Mouse (Mus musculus) hindbrain, embryonic 11.5 days (tissue): ENCODE data around the gene Hpca. TPM values are rescaled to one million over a fixed set of nuclear protein-coding genes. Genes with fewer than 3 reads are reported as not detected.
A peak's percentile ranks its signal among the peaks of the same experiment; 100 is the strongest.

Experiments
- ATAC-seq: fragments of 200-750 bp; cut with Nextera tagmentation; 2 replicates; pipeline ENCODE4 v1.8.0; 2017; ENCODE audit warnings: mild to moderate bottlenecking, moderate TSS enrichment, moderate library complexity; ENCODE audit not compliant: low FRiP score
- DNase-seq: peaks from one replicate; pipeline ENCODE4 v3.0.0-alpha.2; 2015; ENCODE audit warnings: low spot score
- H3K27ac ChIP-seq: fragments of 300-500 bp; sonication (generic); 2 replicates; pipeline ENCODE4 v1.5.1; 2014; ENCODE audit warnings: mild to moderate bottlenecking, low read depth, low read length
- H3K27me3 ChIP-seq: fragments of 300-500 bp; sonication (generic); 2 replicates; pipeline ENCODE4 v1.6.1; 2014; ENCODE audit warnings: mild to moderate bottlenecking, low read length, moderate library complexity, mixed read lengths; ENCODE audit not compliant: control insufficient read depth, insufficient read depth
- H3K36me3 ChIP-seq: fragments of 300-500 bp; sonication (generic); 2 replicates; pipeline ENCODE4 v1.6.1; 2014; ENCODE audit warnings: mild to moderate bottlenecking, low read length, moderate library complexity, mixed read lengths; ENCODE audit not compliant: control insufficient read depth, insufficient read depth
- H3K4me1 ChIP-seq: fragments of 300-500 bp; sonication (generic); replicated peaks from 2 replicates; pipeline ENCODE4 v1.6.1; 2014; ENCODE audit warnings: low read length, mixed read lengths; ENCODE audit not compliant: control insufficient read depth, insufficient read depth
- H3K4me2 ChIP-seq: fragments of 300-500 bp; sonication (generic); replicated peaks from 2 replicates; pipeline ENCODE4 v1.6.1; 2014; ENCODE audit warnings: mild to moderate bottlenecking, low read depth, low read length
- H3K4me3 ChIP-seq: fragments of 300-500 bp; sonication (generic); 2 replicates; pipeline ENCODE4 v1.5.1; 2014; ENCODE audit warnings: low read depth, low read length
- H3K9ac ChIP-seq: fragments of 300-500 bp; sonication (generic); 2 replicates; pipeline ENCODE4 v1.6.1; 2014; ENCODE audit warnings: low read depth, low read length
- H3K9me3 ChIP-seq: fragments of 300-500 bp; sonication (generic); 2 replicates; pipeline ENCODE4 v1.6.1; 2016; ENCODE audit warnings: low read length; ENCODE audit not compliant: control insufficient read depth
- WGBS: fragments of 180-500 bp; shearing (Covaris S2); extraction: QIAGEN DNeasy Blood & Tissue Kit; methylation state at CpG from one replicate; pipeline ENCODE4 v1.1.7; 2014; 5-methylcytosine and 5-hydroxymethylcytosine counted together
- polyA plus RNA-seq: library from polyadenylated mRNA; unstranded; fragments of >200 nt; fragmentation: Nextera tagmentation; extraction: Ambion mirVana; gene quantifications from 2 replicates; pipeline ENCODE4 v1.2.1, GENCODE M21; 2014

The Hpca gene
- polyA plus RNA-seq, 1 experiment from 2014 or later: 2.6 TPM

DNA sequence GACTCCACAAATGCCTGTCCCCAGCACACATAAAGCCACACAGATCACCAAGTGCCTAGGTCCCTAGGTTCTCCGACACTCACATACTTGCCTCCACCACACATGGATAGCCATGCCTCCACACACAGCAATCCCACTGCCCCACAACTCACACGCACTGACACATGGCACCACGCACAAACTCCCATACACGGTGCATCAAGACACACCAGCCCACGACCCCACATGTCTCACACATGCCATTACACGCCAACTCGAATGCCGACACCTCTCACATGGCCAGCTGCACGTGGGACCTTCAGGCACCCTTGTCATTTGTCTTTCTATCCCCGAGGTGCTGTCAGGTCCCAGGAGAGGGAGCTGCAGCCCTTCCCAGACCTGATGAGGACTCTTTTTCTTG, 2.1 kb downstream of the Hpca start:
- no peak overlapping the region for H3K27ac ChIP-seq
- peaks cover 33% of the 10 kb centered on the region for H3K27me3 ChIP-seq
- DNase-seq (no peak), ATAC-seq (no peak)
- H3K9me3 ChIP-seq: no peaks in the 10 kb centered on the region
- H3K4me2 ChIP-seq: no peak overlapping the region
- no peak overlapping the region for H3K9ac ChIP-seq
- peaks cover 9% of the 10 kb centered on the region for H3K4me1 ChIP-seq
- H3K4me3 ChIP-seq: no peak overlapping the region
- 79% methylated on average over 10 of the region's 10 CpGs for WGBS
- no peaks in the 10 kb centered on the region for H3K36me3 ChIP-seq

DNA sequence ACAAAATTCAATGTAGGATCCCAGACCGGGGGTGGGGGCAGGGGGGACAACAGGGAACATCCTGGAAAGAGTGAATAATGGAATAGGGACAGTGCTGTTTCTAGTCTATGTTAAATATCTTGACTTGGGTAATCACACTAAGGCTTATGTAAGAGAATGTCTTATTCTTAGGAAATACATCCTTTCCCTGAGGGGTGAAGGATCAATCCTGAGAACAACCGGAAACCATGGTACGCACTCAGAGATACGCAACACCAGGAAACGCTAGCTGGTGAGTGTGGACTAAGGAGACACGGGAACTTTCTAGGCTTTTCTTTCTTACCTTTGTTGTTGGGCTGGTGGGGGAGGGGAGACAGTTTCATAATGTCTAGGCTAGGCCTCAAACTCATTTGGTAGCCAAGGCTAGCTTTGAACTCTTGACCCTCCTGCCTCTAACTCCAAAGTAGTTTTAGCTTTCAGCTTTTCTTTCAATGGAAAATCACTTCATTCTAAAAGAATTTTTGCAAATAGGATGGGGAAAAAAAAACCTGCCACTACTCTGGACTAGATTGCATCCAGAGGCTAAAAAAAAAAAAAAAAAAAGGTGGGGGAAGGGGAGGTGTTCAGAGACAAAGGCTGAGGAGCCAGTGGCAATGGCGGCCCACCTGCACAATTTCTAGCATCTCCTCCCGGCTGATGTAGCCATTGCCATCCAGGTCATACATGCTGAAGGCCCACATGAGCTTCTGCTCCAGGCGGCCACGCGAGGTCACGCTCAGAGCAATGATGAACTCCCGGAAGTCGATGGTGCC, 3.9 kb downstream of the Hpca start:
- no peak overlapping the region for H3K4me3 ChIP-seq

DNA sequence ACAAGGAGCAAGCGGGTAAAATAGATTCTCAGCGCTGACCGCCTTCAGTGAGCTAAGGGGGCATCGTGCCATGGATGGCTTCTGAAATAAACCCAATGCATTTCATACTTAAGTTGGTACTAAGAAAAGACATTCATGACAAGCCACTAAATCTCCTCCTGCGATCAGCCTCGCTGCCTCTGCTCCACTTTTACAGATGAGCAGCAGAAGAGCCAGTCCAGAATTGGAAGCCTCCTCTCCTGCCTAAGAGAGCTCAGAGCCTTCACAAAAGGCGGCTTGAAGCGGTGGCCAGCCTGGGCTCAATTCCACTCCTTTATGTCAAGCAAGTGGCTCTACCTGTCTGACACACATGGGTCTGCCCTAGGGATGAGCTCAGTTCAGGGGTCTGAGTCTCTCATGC, 5.1 kb downstream of the Hpca start:
- Histone ChIP-seq H3K36me3 (no peaks in the 10 kb centered on the region), H3K4me2 (no peak overlapping the region), H3K27ac (no peak overlapping the region), H3K9me3 (no peaks in the 10 kb centered on the region), H3K4me1 (peaks cover 11% of the 10 kb centered on the region), H3K4me3 (no peak overlapping the region), H3K9ac (no peak overlapping the region), H3K27me3 (peaks cover 21% of the 10 kb centered on the region)
- WGBS: 93% methylated on average over 8 of the region's 8 CpGs
- ATAC-seq (no peak), DNase-seq (no peak)

More for the DNA sequence above, 3.9 kb downstream of the Hpca start:
- Histone ChIP-seq H3K4me1 (peaks cover 12% of the 10 kb centered on the region), H3K9me3 (no peaks in the 10 kb centered on the region), H3K27ac (no peak overlapping the region), H3K27me3 (peaks cover 31% of the 10 kb centered on the region), H3K9ac (no peak overlapping the region), H3K4me2 (no peak overlapping the region), H3K36me3 (no peaks in the 10 kb centered on the region)
- DNase-seq (no peak), ATAC-seq (no peak)
- WGBS: 86% methylated on average over 14 of the region's 14 CpGs

DNA sequence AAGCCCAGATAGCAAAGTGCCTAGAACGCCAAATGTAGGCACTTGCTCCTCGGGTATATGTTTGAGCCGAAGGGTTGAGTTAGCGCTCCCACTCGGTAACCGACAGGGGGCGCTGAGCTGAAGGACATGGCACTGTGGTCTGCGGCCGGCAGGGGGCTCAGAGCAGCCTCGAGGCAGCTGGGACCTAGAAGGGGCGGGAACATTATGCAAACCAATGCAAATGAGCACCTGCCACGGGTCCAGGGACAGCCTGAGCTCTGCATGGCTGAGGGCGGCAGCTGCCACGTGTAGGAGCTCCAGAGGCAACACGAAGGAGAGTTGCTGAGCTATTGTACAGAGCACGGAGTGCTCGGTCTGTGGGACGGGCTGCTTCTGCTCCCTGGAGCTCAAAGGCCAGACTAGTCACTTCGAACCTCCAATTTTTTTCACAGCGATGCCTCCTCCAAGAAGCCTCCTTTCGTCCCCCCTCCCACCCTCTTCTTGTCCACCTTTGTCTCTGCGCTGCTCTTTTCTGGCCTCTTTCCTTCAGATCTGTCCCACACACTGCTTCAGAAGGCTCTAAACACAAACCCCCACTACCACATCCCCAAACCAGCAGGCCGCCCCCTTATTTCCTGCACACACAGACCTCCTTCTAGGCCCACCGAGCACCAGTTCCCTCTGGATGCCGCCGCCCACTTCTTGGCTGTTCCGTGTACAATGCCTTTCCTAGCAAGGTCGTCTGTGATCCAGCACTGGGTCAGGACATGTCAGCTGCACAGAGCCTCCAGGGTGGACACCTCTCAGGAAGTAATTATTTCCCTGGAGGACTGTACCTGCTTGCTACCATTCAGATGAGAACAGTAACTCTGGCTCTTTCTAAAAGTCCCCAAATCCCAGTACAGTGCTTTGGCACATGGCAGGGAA, 8.5 kb downstream of the Hpca start:
- 27% methylated on average over 28 of the region's 28 CpGs for WGBS
- ATAC-seq (peak; percentile 90), DNase-seq (peak; percentile 93)
- Histone ChIP-seq H3K4me2 (no peak overlapping the region), H3K36me3 (no peaks in the 10 kb centered on the region), H3K9ac (no peak overlapping the region), H3K9me3 (no peaks in the 10 kb centered on the region), H3K4me1 (peaks cover 3% of the 10 kb centered on the region; the same call in 1 of the 2 replicates), H3K27ac (no peak overlapping the region), H3K4me3 (no peak overlapping the region), H3K27me3 (no peaks in the 10 kb centered on the region)

DNA sequence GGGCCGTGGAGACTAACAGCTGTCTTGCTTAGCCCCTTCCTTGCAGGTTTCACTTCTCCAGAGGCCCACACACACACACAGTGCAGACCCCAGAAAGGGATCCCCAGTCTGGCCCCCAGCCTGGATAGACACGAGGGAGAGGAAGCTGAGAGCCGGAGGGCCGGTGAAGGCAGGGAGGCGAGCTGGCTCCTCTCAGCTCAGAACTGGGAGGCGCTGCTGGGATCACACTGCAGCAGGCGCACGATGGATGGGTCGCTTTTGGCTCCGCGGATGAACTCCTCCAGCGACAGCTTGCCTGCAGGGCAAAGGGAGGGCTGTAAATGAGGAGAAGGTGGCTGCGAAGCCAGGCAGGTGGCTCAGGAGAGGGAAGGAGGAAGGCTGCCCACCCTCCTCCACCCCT, 9.6 kb downstream of the Hpca start:
- Histone ChIP-seq H3K4me2 (no peak overlapping the region), H3K27me3 (no peaks in the 10 kb centered on the region; the same call in 1 of the 2 replicates), H3K27ac (no peak overlapping the region), H3K9ac (no peak overlapping the region), H3K36me3 (no peaks in the 10 kb centered on the region), H3K9me3 (no peaks in the 10 kb centered on the region), H3K4me1 (peaks cover 3% of the 10 kb centered on the region; the same call in 1 of the 2 replicates), H3K4me3 (no peak overlapping the region)
- no peak for DNase-seq
- ATAC-seq: no peak
- WGBS: 64% methylated on average over 13 of the region's 13 CpGs

DNA sequence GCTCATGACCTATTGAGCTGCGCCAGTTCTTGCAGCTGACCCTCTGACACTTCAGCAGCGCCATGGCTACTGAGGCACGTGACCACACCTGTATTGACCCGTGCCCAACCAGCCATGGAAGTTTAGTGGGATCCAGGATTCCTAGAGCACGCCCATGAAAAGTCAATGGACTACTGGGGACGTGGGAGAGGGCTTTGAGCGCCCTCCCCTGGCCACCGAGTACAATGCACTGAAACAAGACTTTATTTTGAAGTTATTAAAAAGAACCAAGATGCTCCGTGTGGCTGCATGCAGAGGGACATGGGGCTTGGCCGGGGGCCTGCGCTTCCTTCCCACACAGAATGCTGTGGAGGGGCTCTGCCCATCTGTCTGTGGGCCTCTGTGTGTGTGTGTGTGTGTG, 10.5 kb downstream of the Hpca start:
- DNase-seq (no peak), ATAC-seq (no peak)
- no peak overlapping the region for H3K27ac ChIP-seq
- H3K27me3 ChIP-seq: peaks cover 4% of the 10 kb centered on the region
- H3K4me3 ChIP-seq: no peak overlapping the region
- no peak overlapping the region for H3K4me2 ChIP-seq
- WGBS: 65% methylated on average over 11 of the region's 11 CpGs
- H3K9ac ChIP-seq: no peak overlapping the region
- no peaks in the 10 kb centered on the region for H3K9me3 ChIP-seq
- no peaks in the 10 kb centered on the region for H3K36me3 ChIP-seq
- H3K4me1 ChIP-seq: peaks cover 3% of the 10 kb centered on the region; the same call in 1 of the 2 replicates

DNA sequence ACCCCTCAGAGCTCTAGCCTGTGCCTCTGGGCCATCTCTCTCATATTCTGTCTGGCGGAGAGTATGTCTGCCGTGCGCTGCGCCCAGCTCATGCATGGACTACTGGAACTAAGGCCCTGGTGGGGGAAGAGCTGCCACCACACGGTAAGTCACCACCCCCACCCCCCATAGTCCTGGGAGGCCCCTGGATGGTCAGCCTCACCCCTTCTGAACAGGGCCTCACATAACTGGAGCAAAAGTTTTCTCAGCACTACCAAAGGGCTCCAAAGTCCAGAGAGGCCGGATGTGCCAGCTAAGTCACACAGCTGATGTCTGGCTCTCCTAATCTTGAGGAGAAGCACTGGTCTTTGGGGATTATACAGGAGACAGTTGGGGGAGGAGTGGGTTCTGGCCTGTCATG, 11.0 kb downstream of the Hpca start:
- no peak for ATAC-seq
- Histone ChIP-seq H3K9ac (no peak overlapping the region), H3K9me3 (no peaks in the 10 kb centered on the region), H3K4me1 (peaks cover 3% of the 10 kb centered on the region; the same call in 1 of the 2 replicates), H3K27me3 (peaks cover 8% of the 10 kb centered on the region), H3K4me2 (no peak overlapping the region), H3K4me3 (no peak overlapping the region), H3K27ac (no peak overlapping the region), H3K36me3 (no peaks in the 10 kb centered on the region)
- no peak for DNase-seq
- WGBS: 86% methylated on average over 6 of the region's 6 CpGs

DNA sequence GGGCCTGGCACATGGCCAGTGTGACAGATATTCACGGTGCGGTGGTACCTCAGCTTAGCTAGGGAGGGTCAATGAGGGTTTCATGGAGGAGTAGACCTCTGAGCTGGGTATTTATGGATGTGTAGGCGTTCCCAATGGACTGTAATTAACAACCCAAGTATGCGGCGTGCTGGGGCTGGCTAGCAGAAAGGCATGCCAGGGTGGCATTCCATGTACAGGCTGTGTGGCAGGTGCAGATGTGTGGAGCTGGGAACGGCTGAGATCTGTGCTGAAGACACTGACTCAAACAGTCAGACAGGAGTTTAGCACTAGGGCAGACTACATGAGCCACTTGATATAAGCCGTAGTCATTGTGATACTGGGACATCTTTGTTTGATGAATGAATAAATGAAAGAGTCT, 13.2 kb downstream of the Hpca start:
- Histone ChIP-seq H3K36me3 (no peaks in the 10 kb centered on the region), H3K27me3 (peaks cover 19% of the 10 kb centered on the region), H3K9ac (no peak overlapping the region), H3K27ac (no peak overlapping the region), H3K4me1 (peaks cover 8% of the 10 kb centered on the region; the same call in 1 of the 2 replicates), H3K9me3 (no peaks in the 10 kb centered on the region), H3K4me2 (no peak overlapping the region), H3K4me3 (no peak overlapping the region)
- WGBS: 92% methylated on average over 7 of the region's 7 CpGs
- DNase-seq (no peak), ATAC-seq (no peak)
